Mouse (Mus musculus) ES-Bruce4 (cell line): ENCODE measurements around the gene Lama5. TPM values are rescaled to one million over a fixed set of nuclear protein-coding genes. Genes with fewer than 3 reads are reported as not detected.

ENCODE experiments used
- H3K27ac ChIP-seq: 2 replicates; pipeline ENCODE4 v1.5.1; 2012; ENCODE audit warnings: low read length, inconsistent platforms; ENCODE audit not compliant: insufficient read depth
- H3K27me3 ChIP-seq: 2 replicates; pipeline ENCODE4 v1.6.1; 2012; ENCODE audit warnings: mild to moderate bottlenecking, low read length, inconsistent platforms; ENCODE audit not compliant: control insufficient read depth, poor library complexity, insufficient read depth, severe bottlenecking
- H3K36me3 ChIP-seq: 2 replicates; pipeline ENCODE4 v1.6.1; 2012; ENCODE audit warnings: inconsistent platforms, mild to moderate bottlenecking, low read length, moderate library complexity; ENCODE audit not compliant: control insufficient read depth, poor library complexity, insufficient read depth, severe bottlenecking
- H3K4me1 ChIP-seq: one replicate; pipeline ENCODE4 v1.8.1; 2011; ENCODE audit warnings: low read length; ENCODE audit not compliant: control insufficient read depth, insufficient read depth
- H3K4me3 ChIP-seq: 2 replicates; pipeline ENCODE4 v1.5.1; 2011; ENCODE audit warnings: low read depth, mild to moderate bottlenecking, low read length
- H3K9ac ChIP-seq: 2 replicates; pipeline ENCODE4 v1.6.1; 2012; ENCODE audit warnings: low read depth, mild to moderate bottlenecking, inconsistent platforms; ENCODE audit not compliant: poor library complexity, severe bottlenecking
- H3K9me3 ChIP-seq: replicated peaks from 2 replicates; pipeline ENCODE4 v1.6.1; 2012; ENCODE audit warnings: mild to moderate bottlenecking, low read length, inconsistent platforms; ENCODE audit not compliant: control insufficient read depth, poor library complexity, insufficient read depth, severe bottlenecking
- CTCF ChIP-seq: IDR thresholded peaks from one replicate; pipeline ENCODE4 v1.8.1; 2011; ENCODE audit warnings: low read depth, low read length
- EP300 ChIP-seq: IDR thresholded peaks from 2 replicates; pipeline ENCODE4 v1.6.1; 2011; ENCODE audit warnings: low read depth, low read length; ENCODE audit not compliant: insufficient read depth
- POLR2A ChIP-seq: IDR thresholded peaks from one replicate; pipeline ENCODE4 v1.8.1; 2011; ENCODE audit warnings: low read length; ENCODE audit not compliant: insufficient read depth
- polyA plus RNA-seq: library from polyadenylated mRNA; stranded (reverse); fragments of >200 nt; gene quantifications from 2 replicates; pipeline ENCODE4 v1.2.4, GENCODE M21; 2011; ENCODE audit warnings: low read depth; ENCODE audit not compliant: missing spikeins, insufficient read depth, insufficient read length

Lama5 gene
- polyA plus RNA-seq, 1 experiment: 141 TPM

- Histone ChIP-seq H3K36me3 (no peaks in the 10 kb centered on the region), H3K27me3 (no peaks in the 10 kb centered on the region), H3K4me1 (no peaks in the 10 kb centered on the region), H3K9ac (no peak overlapping the region), H3K27ac (no peak overlapping the region), H3K9me3 (no peaks in the 10 kb centered on the region), H3K4me3 (no peak overlapping the region)
- no peak for TF ChIP-seq POLR2A
- no peak for TF ChIP-seq EP300
- no peak for TF ChIP-seq CTCF
Observed at GRCm38 (mm10) chr2:180127675-180128074, 98.0 kb downstream of the Lama5 start.

Other genes with a start within 250 kb of the Lama5 start
- 22.4 and 26.4 TPM in 2 replicates for gene Taf4, start 249.2 kb downstream of the Lama5 start, polyA plus RNA-seq
- gene Lsm14b, start 200.9 kb downstream of the Lama5 start, polyA plus RNA-seq: 55.6 and 59.8 TPM in 2 replicates
- 257 and 264 TPM in 2 replicates for gene Psma7, start 183.4 kb downstream of the Lama5 start, polyA plus RNA-seq
- 5.1 TPM in 2 replicates for gene Ss18l1, start 183.3 kb downstream of the Lama5 start, polyA plus RNA-seq
- gene Mtg2, start 155.3 kb downstream of the Lama5 start, polyA plus RNA-seq: 12.4 and 14.7 TPM in 2 replicates
- 0.24 TPM in 1 of 2 replicates, not detected in the other for gene Hrh3, start 121.4 kb downstream of the Lama5 start, polyA plus RNA-seq
- 18.0 and 18.9 TPM in 2 replicates for gene Osbpl2, start 106.6 kb downstream of the Lama5 start, polyA plus RNA-seq
- gene Adrm1, start 54.4 kb downstream of the Lama5 start, polyA plus RNA-seq: 50.0 and 54.3 TPM in 2 replicates
- 1,612 and 1,632 TPM in 2 replicates for gene Rps21, start 31.5 kb upstream of the Lama5 start, polyA plus RNA-seq
- 13.2 and 14.5 TPM in 2 replicates for gene Cables2, start 47.6 kb upstream of the Lama5 start, polyA plus RNA-seq
- gene Rbbp8nl, start 64.0 kb upstream of the Lama5 start, polyA plus RNA-seq: 1.7 and 1.8 TPM in 2 replicates
- gene Gata5, start 108.8 kb upstream of the Lama5 start, polyA plus RNA-seq: 0.53 TPM in 1 of 2 replicates, not detected in the other
- gene Slco4a1, start 230.4 kb upstream of the Lama5 start, polyA plus RNA-seq: 11.9 and 14.5 TPM in 2 replicates